Mouse (Mus musculus): ENCODE results near the gene Synpo2l. TPM values are rescaled to one million over a fixed set of nuclear protein-coding genes. Genes with fewer than 3 reads are reported as not detected.
A peak's percentile ranks its signal among the peaks of the same experiment; 100 is the strongest.

Gene Synpo2l
- total and polyA plus RNA-seq, 2 experiments from 2014 or later = 0.28 to 0.33 TPM

DNA sequence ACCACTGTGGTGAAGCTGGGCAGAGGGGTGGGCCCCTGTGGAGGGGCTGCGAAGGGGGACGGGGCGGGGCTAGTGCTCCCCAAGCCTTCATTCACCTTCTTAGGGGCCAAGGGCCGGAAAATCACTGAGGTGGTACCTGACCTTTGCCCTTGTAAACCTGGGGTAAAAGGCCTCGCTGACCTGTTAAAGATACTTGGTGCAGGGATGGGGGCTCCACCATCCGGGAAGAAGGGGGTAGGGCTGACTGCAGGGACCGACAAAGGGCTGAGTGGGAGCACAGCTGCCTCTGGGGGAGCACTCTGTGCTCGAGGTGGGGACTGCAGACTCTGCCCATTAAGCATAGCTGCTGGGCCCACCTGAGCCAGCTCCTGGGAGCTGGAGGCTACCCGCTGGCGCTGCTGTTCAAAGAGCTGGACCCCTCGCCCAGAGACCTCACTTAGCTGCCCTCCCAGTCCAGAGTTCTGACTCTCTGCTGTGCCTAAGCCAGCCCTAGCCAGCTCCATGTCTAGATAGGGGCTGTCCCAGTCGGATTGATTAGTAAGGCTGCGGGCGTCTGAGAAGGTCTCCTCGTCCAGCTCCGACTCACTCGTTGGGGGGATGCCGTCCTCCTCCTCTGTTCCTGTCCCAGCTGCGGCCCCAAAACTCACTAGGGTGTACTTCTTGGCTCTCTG is 6.4 kb downstream of the Synpo2l start:
- Histone ChIP-seq H3K27me3 (ENCODE audit: insufficient read depth, low read length) (no peaks in the 10 kb centered on the region), H3K27ac (ENCODE audit: low read depth, low read length) (peak overlapping the region; percentile 83), H3K9ac (replicated peaks; ENCODE audit: low read length, poor library complexity, severe bottlenecking) (peak overlapping the region; percentile 73), H3K36me3 (ENCODE audit: insufficient read depth, low read length) (no peaks in the 10 kb centered on the region), H3K4me1 (ENCODE audit: insufficient read depth, low read length) (peaks cover 6% of the 10 kb centered on the region; the same call in 1 of the 2 replicates), H3K4me3 (ENCODE audit: low read depth, low read length) (peak overlapping the region; percentile 55), H3K4me2 (ENCODE audit: low read depth, low read length, poor library complexity, severe bottlenecking) (peak overlapping the region; percentile 89), H3K9me3 (ENCODE audit: low read length) (no peaks in the 10 kb centered on the region)
- TF ChIP-seq CTCF (IDR thresholded peaks at IDR 0.05) = no peak
- ATAC-seq (ENCODE audit: low FRiP score) (peak; percentile 65), DNase-seq (ENCODE audit: low spot score) (peak; percentile 36)
- WGBS = 4% methylated on average over 19 of the region's 19 CpGs

DNA sequence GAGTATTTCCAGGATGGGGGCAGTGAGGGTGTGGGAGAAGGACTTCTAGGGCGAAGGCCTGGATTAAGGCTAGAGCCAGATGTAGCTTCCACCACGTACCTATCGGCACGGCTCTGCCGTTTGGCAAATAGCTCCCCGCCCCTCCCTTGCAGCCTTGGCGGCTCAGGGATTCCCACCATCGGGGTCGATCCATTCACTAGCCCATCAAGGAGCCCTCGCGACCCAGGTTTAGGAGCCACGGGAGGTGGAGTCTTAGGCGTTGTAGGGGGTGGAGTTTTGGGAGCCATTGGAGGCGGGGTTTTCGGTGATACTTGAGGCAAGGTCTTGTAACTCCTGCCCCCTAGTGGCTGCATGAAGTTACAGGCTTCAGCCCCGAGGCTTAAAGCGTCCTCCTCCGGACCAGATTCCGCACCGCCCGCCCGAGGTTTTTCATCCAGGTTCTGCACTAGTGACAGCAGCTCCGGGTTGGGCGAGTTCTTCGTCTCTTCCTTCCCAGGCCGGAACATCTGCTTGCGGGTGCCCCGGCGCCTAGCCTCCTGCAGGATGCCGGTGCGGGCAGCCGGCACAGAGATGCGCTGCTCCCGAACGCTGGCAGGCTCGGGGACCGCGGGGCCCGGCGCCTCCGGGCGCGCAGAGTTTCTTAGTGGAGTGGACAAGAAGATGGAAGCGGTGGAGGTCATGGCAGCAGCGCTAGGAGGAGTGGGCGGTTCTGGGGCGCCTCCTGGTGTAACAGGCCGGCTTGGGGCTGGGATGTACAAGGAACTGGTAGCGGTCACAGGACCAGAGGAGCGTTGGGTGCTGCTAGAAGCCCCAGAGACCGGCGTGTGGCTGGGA is 7.1 kb downstream of the Synpo2l start:
- DNase-seq (ENCODE audit: low spot score) (peak; percentile 99), ATAC-seq (ENCODE audit: low FRiP score) (peak; percentile 88)
- peak; percentile 90 for TF ChIP-seq CTCF (IDR thresholded peaks at IDR 0.05)
- Histone ChIP-seq H3K36me3 (ENCODE audit: insufficient read depth, low read length) (no peaks in the 10 kb centered on the region), H3K4me2 (ENCODE audit: low read depth, low read length, poor library complexity, severe bottlenecking) (peak overlapping the region; percentile 89), H3K9me3 (ENCODE audit: low read length) (no peaks in the 10 kb centered on the region), H3K4me3 (ENCODE audit: low read depth, low read length) (peak overlapping the region; percentile 55), H3K27ac (ENCODE audit: low read depth, low read length) (peak overlapping the region; percentile 83), H3K4me1 (ENCODE audit: insufficient read depth, low read length) (peaks cover 6% of the 10 kb centered on the region; the same call in 1 of the 2 replicates), H3K27me3 (ENCODE audit: insufficient read depth, low read length) (no peaks in the 10 kb centered on the region), H3K9ac (replicated peaks; ENCODE audit: low read length, poor library complexity, severe bottlenecking) (peak overlapping the region; percentile 73)
- WGBS = 2% methylated on average over 52 of the region's 52 CpGs

DNA sequence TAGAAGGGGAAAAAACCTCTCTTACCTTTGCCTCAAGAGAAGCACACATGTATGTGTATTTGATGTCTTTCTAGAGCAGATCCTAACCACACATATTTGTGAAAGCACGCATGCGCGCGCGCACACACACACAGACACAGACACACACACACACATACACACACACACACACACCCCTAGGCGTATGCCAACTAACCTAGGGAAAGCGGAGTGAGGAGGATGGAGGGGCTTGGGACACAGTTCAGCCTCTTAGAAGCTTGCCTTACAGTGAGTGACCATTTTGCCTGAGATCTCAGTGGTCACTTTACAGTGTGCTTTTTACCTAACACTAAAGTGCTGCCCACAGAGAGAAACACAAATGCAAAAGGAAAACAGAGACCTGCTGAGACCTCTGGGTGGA is 8.5 kb downstream of the Synpo2l start:
- ATAC-seq (ENCODE audit: low FRiP score) (no peak), DNase-seq (ENCODE audit: low spot score) (no peak)
- H3K9me3 ChIP-seq (ENCODE audit: low read length) = no peaks in the 10 kb centered on the region
- H3K4me3 ChIP-seq (ENCODE audit: low read depth, low read length) = no peak overlapping the region
- WGBS = 96% methylated on average over 7 of the region's 7 CpGs
- no peak overlapping the region for H3K9ac ChIP-seq (replicated peaks; ENCODE audit: low read length, poor library complexity, severe bottlenecking)
- no peak overlapping the region for H3K4me2 ChIP-seq (ENCODE audit: low read depth, low read length, poor library complexity, severe bottlenecking)
- TF ChIP-seq CTCF (IDR thresholded peaks at IDR 0.05) = no peak
- peaks cover 6% of the 10 kb centered on the region; the same call in 1 of the 2 replicates for H3K4me1 ChIP-seq (ENCODE audit: insufficient read depth, low read length)
- no peaks in the 10 kb centered on the region for H3K27me3 ChIP-seq (ENCODE audit: insufficient read depth, low read length)
- no peaks in the 10 kb centered on the region for H3K36me3 ChIP-seq (ENCODE audit: insufficient read depth, low read length)
- H3K27ac ChIP-seq (ENCODE audit: low read depth, low read length) = no peak overlapping the region

DNA sequence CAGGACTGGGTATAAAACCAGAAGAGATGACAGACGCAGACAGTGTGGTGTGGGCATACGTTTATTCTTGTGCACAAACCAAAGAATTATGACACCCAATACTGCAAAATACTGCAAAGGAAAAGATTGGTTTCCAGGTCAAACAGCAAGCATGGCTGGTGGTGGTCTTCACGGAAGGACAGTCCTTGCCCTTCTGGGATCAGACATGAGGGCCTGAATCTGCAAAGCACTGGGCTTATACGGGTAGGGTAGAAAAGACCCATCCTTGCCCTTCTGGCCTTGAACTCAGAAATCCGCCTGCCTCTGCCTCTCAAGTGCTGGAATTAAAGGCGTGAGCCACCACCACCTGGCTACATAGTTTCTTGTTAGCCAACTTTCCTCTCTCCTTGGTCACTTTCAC is 9.3 kb downstream of the Synpo2l start:
- no peak for DNase-seq (ENCODE audit: low spot score)
- peaks cover 6% of the 10 kb centered on the region; the same call in 1 of the 2 replicates for H3K4me1 ChIP-seq (ENCODE audit: insufficient read depth, low read length)
- no peaks in the 10 kb centered on the region for H3K36me3 ChIP-seq (ENCODE audit: insufficient read depth, low read length)
- no peaks in the 10 kb centered on the region for H3K9me3 ChIP-seq (ENCODE audit: low read length)
- no peak for ATAC-seq (ENCODE audit: low FRiP score)
- no peak for TF ChIP-seq CTCF (IDR thresholded peaks at IDR 0.05)
- WGBS = 91% methylated on average over 6 of the region's 6 CpGs
- no peaks in the 10 kb centered on the region for H3K27me3 ChIP-seq (ENCODE audit: insufficient read depth, low read length)
- H3K9ac ChIP-seq (replicated peaks; ENCODE audit: low read length, poor library complexity, severe bottlenecking) = no peak overlapping the region
- H3K4me3 ChIP-seq (ENCODE audit: low read depth, low read length) = no peak overlapping the region
- H3K4me2 ChIP-seq (ENCODE audit: low read depth, low read length, poor library complexity, severe bottlenecking) = no peak overlapping the region
- H3K27ac ChIP-seq (ENCODE audit: low read depth, low read length) = no peak overlapping the region

DNA sequence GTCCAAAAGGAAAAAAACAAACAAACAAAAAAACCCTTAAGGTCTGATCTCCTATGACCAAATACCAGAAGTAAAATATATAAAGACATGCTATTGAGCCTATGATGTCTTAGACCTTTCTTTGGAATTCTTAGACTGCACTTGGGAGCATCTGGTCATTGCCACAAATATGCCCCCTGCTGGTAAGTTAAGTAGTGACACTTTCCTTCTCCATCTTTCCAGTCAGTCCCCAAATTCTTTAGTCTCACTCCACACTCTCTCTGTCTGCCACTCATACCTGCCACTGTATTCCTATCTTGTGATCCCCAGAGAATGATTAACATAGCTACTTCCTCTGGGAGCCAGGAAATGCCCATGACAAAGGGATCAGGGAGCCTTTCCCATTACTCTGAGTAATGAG is 9.8 kb downstream of the Synpo2l start:
- no peaks in the 10 kb centered on the region for H3K36me3 ChIP-seq (ENCODE audit: insufficient read depth, low read length)
- ATAC-seq (ENCODE audit: low FRiP score) (no peak), DNase-seq (ENCODE audit: low spot score) (peak; percentile 67)
- no peak overlapping the region for H3K4me2 ChIP-seq (ENCODE audit: low read depth, low read length, poor library complexity, severe bottlenecking)
- no peak overlapping the region for H3K27ac ChIP-seq (ENCODE audit: low read depth, low read length)
- H3K9me3 ChIP-seq (ENCODE audit: low read length) = no peaks in the 10 kb centered on the region
- peaks cover 6% of the 10 kb centered on the region; the same call in 1 of the 2 replicates for H3K4me1 ChIP-seq (ENCODE audit: insufficient read depth, low read length)
- H3K9ac ChIP-seq (replicated peaks; ENCODE audit: low read length, poor library complexity, severe bottlenecking) = no peak overlapping the region
- TF ChIP-seq CTCF (IDR thresholded peaks at IDR 0.05) = peak; percentile 81
- no peaks in the 10 kb centered on the region for H3K27me3 ChIP-seq (ENCODE audit: insufficient read depth, low read length)
- H3K4me3 ChIP-seq (ENCODE audit: low read depth, low read length) = no peak overlapping the region

DNA sequence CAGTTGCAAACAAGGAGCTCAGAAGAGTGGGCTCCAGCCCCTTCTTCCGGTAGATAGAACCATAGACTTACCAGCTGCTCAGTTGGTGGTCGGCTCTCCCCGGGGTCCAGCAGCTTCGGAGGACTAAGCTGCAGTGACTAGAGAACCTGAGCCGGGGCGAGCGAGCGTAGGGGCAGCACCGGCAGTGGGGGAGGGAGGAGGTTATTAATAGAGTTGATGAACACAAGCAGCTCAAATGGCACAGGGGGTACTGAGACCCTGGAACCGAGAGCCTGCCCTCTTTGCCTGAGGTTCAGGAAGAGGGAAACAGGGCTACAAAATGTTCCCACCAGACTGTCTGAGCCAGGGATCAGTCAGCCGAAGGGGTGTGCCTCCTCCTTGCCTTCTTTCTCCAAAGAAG is 11.8 kb downstream of the Synpo2l start, which contains the start of gene Myoz1:
Gene Myoz1, minus strand, starts transcription at position 180 of the 400 bp plus-strand sequence.
- DNase-seq (ENCODE audit: low spot score) (no peak), ATAC-seq (ENCODE audit: low FRiP score) (no peak)
- Histone ChIP-seq H3K4me1 (ENCODE audit: insufficient read depth, low read length) (no peaks in the 10 kb centered on the region; the same call in 1 of the 2 replicates), H3K27me3 (ENCODE audit: insufficient read depth, low read length) (no peaks in the 10 kb centered on the region), H3K4me3 (ENCODE audit: low read depth, low read length) (no peak within 1 kb of the TSS), H3K27ac (ENCODE audit: low read depth, low read length) (no peak within 1 kb of the TSS), H3K9ac (replicated peaks; ENCODE audit: low read length, poor library complexity, severe bottlenecking) (no peak within 1 kb of the TSS), H3K36me3 (ENCODE audit: insufficient read depth, low read length) (no peaks in the 10 kb centered on the region), H3K4me2 (ENCODE audit: low read depth, low read length, poor library complexity, severe bottlenecking) (no peak within 1 kb of the TSS), H3K9me3 (ENCODE audit: low read length) (no peaks in the 10 kb centered on the region)
- 42% methylated on average over 11 of the region's 11 CpGs for WGBS
- no peak for TF ChIP-seq CTCF (IDR thresholded peaks at IDR 0.05)

Measured in midbrain, postnatal 0 days (tissue).